Mouse (Mus musculus): Measurements from ENCODE around the gene Tagln3. TPM values are rescaled to one million over a fixed set of nuclear protein-coding genes. Genes with fewer than 3 reads are reported as not detected.

Gene Tagln3
- polyA plus RNA-seq, 1 experiment: 3.7 TPM

GRCm38 (mm10) chr16:45765102-45765501 is 40.7 kb upstream of the Tagln3 start:
- Histone ChIP-seq H3K4me1 (ENCODE audit: control insufficient read depth, insufficient read depth, low read length) (no peaks in the 10 kb centered on the region), H3K36me3 (ENCODE audit: control insufficient read depth, insufficient read depth, low read length, poor library complexity, severe bottlenecking) (no peaks in the 10 kb centered on the region), H3K27ac (ENCODE audit: insufficient read depth, low read length) (no peak overlapping the region), H3K9ac (ENCODE audit: low read depth, poor library complexity, severe bottlenecking) (no peak overlapping the region), H3K27me3 (ENCODE audit: control insufficient read depth, insufficient read depth, low read length, poor library complexity, severe bottlenecking) (no peaks in the 10 kb centered on the region), H3K9me3 (replicated peaks; ENCODE audit: control insufficient read depth, insufficient read depth, low read length, poor library complexity, severe bottlenecking) (no peaks in the 10 kb centered on the region), H3K4me3 (ENCODE audit: low read depth, low read length) (no peak overlapping the region)
- TF ChIP-seq CTCF (IDR thresholded peaks at IDR 0.05; ENCODE audit: low read depth, low read length) (no peak), POLR2A (IDR thresholded peaks at IDR 0.05; ENCODE audit: insufficient read depth, low read length) (no peak), EP300 (IDR thresholded peaks at IDR 0.05; ENCODE audit: insufficient read depth, low read depth, low read length) (no peak)

DNA sequence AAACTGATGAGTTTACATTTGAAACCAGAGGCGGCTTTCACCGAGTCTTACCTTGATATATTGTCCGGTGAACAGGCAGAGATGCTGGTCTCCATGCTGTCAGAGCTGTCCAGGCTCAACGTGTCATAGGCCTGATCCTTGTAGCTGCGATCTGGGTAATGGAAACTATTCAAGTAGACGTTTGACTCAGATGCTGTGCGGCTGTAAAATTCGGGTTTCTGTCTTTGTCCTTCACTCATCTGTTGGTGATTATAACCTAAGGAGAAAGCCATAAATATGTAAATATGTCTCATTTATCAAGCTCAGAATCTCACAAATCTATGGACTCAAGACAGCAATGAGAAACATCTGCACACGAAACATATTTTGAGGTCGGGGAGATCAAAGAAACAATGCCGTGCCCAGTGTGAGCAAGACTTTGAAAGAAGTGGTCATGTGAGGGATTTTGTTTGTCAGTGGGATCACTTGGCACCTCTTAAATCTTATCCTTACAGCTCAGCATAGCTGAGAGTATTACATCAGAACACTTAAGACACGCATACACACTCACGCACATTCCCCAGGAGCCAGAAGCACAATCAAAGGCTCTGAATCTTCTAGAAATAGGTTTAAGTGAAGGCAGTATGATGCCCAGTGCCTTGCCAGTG is 38.6 kb upstream of the Tagln3 start:
- no peaks in the 10 kb centered on the region for H3K27me3 ChIP-seq (ENCODE audit: control insufficient read depth, insufficient read depth, low read length, poor library complexity, severe bottlenecking)
- no peak overlapping the region for H3K9ac ChIP-seq (ENCODE audit: low read depth, poor library complexity, severe bottlenecking)
- no peaks in the 10 kb centered on the region for H3K4me1 ChIP-seq (ENCODE audit: control insufficient read depth, insufficient read depth, low read length)
- no peaks in the 10 kb centered on the region for H3K36me3 ChIP-seq (ENCODE audit: control insufficient read depth, insufficient read depth, low read length, poor library complexity, severe bottlenecking)
- no peak for TF ChIP-seq EP300 (IDR thresholded peaks at IDR 0.05; ENCODE audit: insufficient read depth, low read depth, low read length)
- no peak for TF ChIP-seq POLR2A (IDR thresholded peaks at IDR 0.05; ENCODE audit: insufficient read depth, low read length)
- H3K9me3 ChIP-seq (replicated peaks; ENCODE audit: control insufficient read depth, insufficient read depth, low read length, poor library complexity, severe bottlenecking): no peaks in the 10 kb centered on the region
- no peak overlapping the region for H3K27ac ChIP-seq (ENCODE audit: insufficient read depth, low read length)
- no peak overlapping the region for H3K4me3 ChIP-seq (ENCODE audit: low read depth, low read length)

- H3K36me3 ChIP-seq (ENCODE audit: control insufficient read depth, insufficient read depth, low read length, poor library complexity, severe bottlenecking): no peaks in the 10 kb centered on the region
- TF ChIP-seq CTCF (IDR thresholded peaks at IDR 0.05; ENCODE audit: low read depth, low read length): peak; percentile 30
- no peak for TF ChIP-seq EP300 (IDR thresholded peaks at IDR 0.05; ENCODE audit: insufficient read depth, low read depth, low read length)
- TF ChIP-seq POLR2A (IDR thresholded peaks at IDR 0.05; ENCODE audit: insufficient read depth, low read length): no peak
Measured at GRCm38 (mm10) chr16:45761425-45761824, 37.0 kb upstream of the Tagln3 start.

GRCm38 (mm10) chr16:45758726-45759269 is 34.4 kb upstream of the Tagln3 start:
- Histone ChIP-seq H3K27ac (ENCODE audit: insufficient read depth, low read length) (no peak overlapping the region), H3K4me1 (ENCODE audit: control insufficient read depth, insufficient read depth, low read length) (no peaks in the 10 kb centered on the region), H3K27me3 (ENCODE audit: control insufficient read depth, insufficient read depth, low read length, poor library complexity, severe bottlenecking) (no peaks in the 10 kb centered on the region), H3K4me3 (ENCODE audit: low read depth, low read length) (no peak overlapping the region), H3K9ac (ENCODE audit: low read depth, poor library complexity, severe bottlenecking) (no peak overlapping the region), H3K36me3 (ENCODE audit: control insufficient read depth, insufficient read depth, low read length, poor library complexity, severe bottlenecking) (no peaks in the 10 kb centered on the region), H3K9me3 (replicated peaks; ENCODE audit: control insufficient read depth, insufficient read depth, low read length, poor library complexity, severe bottlenecking) (no peaks in the 10 kb centered on the region)
- TF ChIP-seq EP300 (IDR thresholded peaks at IDR 0.05; ENCODE audit: insufficient read depth, low read depth, low read length): no peak

More at GRCm38 (mm10) chr16:45761425-45761824, 37.0 kb upstream of the Tagln3 start:
- H3K4me1 ChIP-seq (ENCODE audit: control insufficient read depth, insufficient read depth, low read length): no peaks in the 10 kb centered on the region
- H3K9ac ChIP-seq (ENCODE audit: low read depth, poor library complexity, severe bottlenecking): no peak overlapping the region
- H3K27me3 ChIP-seq (ENCODE audit: control insufficient read depth, insufficient read depth, low read length, poor library complexity, severe bottlenecking): no peaks in the 10 kb centered on the region
- no peaks in the 10 kb centered on the region for H3K9me3 ChIP-seq (replicated peaks; ENCODE audit: control insufficient read depth, insufficient read depth, low read length, poor library complexity, severe bottlenecking)
- no peak overlapping the region for H3K4me3 ChIP-seq (ENCODE audit: low read depth, low read length)
- no peak overlapping the region for H3K27ac ChIP-seq (ENCODE audit: insufficient read depth, low read length)

GRCm38 (mm10) chr16:45757421-45758078 is 33.1 kb upstream of the Tagln3 start:
- Histone ChIP-seq H3K4me3 (ENCODE audit: low read depth, low read length) (no peak overlapping the region), H3K4me1 (ENCODE audit: control insufficient read depth, insufficient read depth, low read length) (no peaks in the 10 kb centered on the region), H3K9ac (ENCODE audit: low read depth, poor library complexity, severe bottlenecking) (no peak overlapping the region), H3K9me3 (replicated peaks; ENCODE audit: control insufficient read depth, insufficient read depth, low read length, poor library complexity, severe bottlenecking) (no peaks in the 10 kb centered on the region), H3K27ac (ENCODE audit: insufficient read depth, low read length) (no peak overlapping the region), H3K27me3 (ENCODE audit: control insufficient read depth, insufficient read depth, low read length, poor library complexity, severe bottlenecking) (no peaks in the 10 kb centered on the region), H3K36me3 (ENCODE audit: control insufficient read depth, insufficient read depth, low read length, poor library complexity, severe bottlenecking) (no peaks in the 10 kb centered on the region)
- TF ChIP-seq POLR2A (IDR thresholded peaks at IDR 0.05; ENCODE audit: insufficient read depth, low read length) (no peak), EP300 (IDR thresholded peaks at IDR 0.05; ENCODE audit: insufficient read depth, low read depth, low read length) (no peak)

- H3K4me3 ChIP-seq (ENCODE audit: low read depth, low read length): no peak overlapping the region
- no peaks in the 10 kb centered on the region for H3K4me1 ChIP-seq (ENCODE audit: control insufficient read depth, insufficient read depth, low read length)
- no peaks in the 10 kb centered on the region for H3K27me3 ChIP-seq (ENCODE audit: control insufficient read depth, insufficient read depth, low read length, poor library complexity, severe bottlenecking)
- TF ChIP-seq CTCF (IDR thresholded peaks at IDR 0.05; ENCODE audit: low read depth, low read length) (no peak), POLR2A (IDR thresholded peaks at IDR 0.05; ENCODE audit: insufficient read depth, low read length) (no peak), EP300 (IDR thresholded peaks at IDR 0.05; ENCODE audit: insufficient read depth, low read depth, low read length) (no peak)
- H3K36me3 ChIP-seq (ENCODE audit: control insufficient read depth, insufficient read depth, low read length, poor library complexity, severe bottlenecking): no peaks in the 10 kb centered on the region
- no peaks in the 10 kb centered on the region for H3K9me3 ChIP-seq (replicated peaks; ENCODE audit: control insufficient read depth, insufficient read depth, low read length, poor library complexity, severe bottlenecking)
- no peak overlapping the region for H3K9ac ChIP-seq (ENCODE audit: low read depth, poor library complexity, severe bottlenecking)
- no peak overlapping the region for H3K27ac ChIP-seq (ENCODE audit: insufficient read depth, low read length)
Measured at GRCm38 (mm10) chr16:45756855-45757254, 32.4 kb upstream of the Tagln3 start.
